Mouse (Mus musculus) megakaryocyte, embryonic 14.5 days (primary cell): ENCODE data around the gene Agap1. TPM values are rescaled to one million over a fixed set of nuclear protein-coding genes. Genes with fewer than 3 reads are reported as not detected.
A peak's percentile ranks its signal among the peaks of the same experiment; 100 is the strongest.

ENCODE experiments used
- H3K27me3 ChIP-seq: replicated peaks from 2 replicates; pipeline ENCODE3; 2012; ENCODE audit warnings: inconsistent platforms
- H3K36me3 ChIP-seq: replicated peaks from 2 replicates; pipeline ENCODE3; 2012; ENCODE audit warnings: low read length, inconsistent platforms, mixed read lengths
- H3K4me1 ChIP-seq: 2 replicates; pipeline ENCODE4 v1.6.1; 2012; ENCODE audit warnings: inconsistent platforms
- H3K4me3 ChIP-seq: replicated peaks from 2 replicates; pipeline ENCODE3; 2012; ENCODE audit warnings: moderate library complexity, mild to moderate bottlenecking, inconsistent platforms
- H3K9me3 ChIP-seq: 2 replicates; pipeline ENCODE4 v1.6.1; 2012; ENCODE audit warnings: inconsistent platforms
- FLI1 ChIP-seq: IDR thresholded peaks from 2 replicates; pipeline ENCODE4 v1.6.1; 2012; ENCODE audit warnings: low read length, inconsistent platforms, mixed read lengths
- GATA1 ChIP-seq: IDR thresholded peaks from 3 replicates; pipeline ENCODE4 v1.6.1; 2012; ENCODE audit warnings: mixed read lengths, low read length, inconsistent platforms, borderline replicate concordance
- polyA plus RNA-seq: library from polyadenylated mRNA; stranded (reverse); fragments of >175 nt; gene quantifications from 2 replicates; pipeline ENCODE4 v1.2.3, GENCODE M21; 2012; ENCODE audit warnings: low replicate concordance; ENCODE audit not compliant: insufficient read depth

The Agap1 gene
- polyA plus RNA-seq, 1 experiment: 3.4 TPM

DNA sequence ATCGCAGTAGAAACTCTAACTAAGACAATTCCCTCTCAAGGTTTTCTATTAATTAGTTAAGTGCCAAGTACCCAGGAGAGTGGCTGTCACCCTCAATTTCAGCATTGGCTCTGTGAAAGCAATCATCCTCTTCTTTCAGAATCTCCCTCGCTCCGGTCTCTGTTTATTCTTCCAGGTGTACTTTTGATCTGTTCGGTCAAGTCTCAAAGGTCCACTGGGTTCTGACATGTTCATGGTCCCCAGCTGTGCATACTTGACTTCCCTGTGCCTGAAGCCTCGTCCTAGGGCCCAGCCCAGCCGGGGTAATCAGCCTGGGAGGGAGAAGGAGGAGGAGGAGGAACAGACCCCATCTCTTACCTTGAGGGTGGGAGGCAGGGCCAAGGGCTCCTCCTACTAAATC is 464.6 kb downstream of the Agap1 start:
- H3K27me3 ChIP-seq: peaks cover 14% of the 10 kb centered on the region
- peaks cover 73% of the 10 kb centered on the region for H3K4me1 ChIP-seq
- H3K4me3 ChIP-seq: no peak overlapping the region
- H3K9me3 ChIP-seq: peaks cover 8% of the 10 kb centered on the region
- TF ChIP-seq FLI1: no peak
- TF ChIP-seq GATA1: no peak
- H3K36me3 ChIP-seq: peaks cover 29% of the 10 kb centered on the region

DNA sequence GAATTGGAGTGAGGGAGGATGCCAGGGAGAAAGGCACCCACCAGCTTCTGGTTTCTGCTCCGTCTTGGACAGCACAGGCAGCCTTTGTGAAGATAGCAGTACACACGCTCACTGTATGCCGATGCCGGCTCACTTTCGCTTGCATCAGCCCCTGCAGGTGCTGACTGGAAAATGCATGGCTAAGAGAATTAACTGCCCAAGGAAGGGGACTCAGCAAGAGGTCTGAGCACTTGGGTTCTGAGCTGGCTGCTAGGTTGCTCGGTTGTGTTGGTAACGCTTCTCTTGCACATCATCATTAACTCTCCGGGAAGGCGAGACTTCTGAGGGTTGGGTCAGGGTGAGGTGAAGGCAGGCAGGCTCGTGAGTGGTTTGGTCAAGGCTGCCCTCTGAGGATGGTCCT is 467.2 kb downstream of the Agap1 start:
- Histone ChIP-seq H3K4me1 (peaks cover 99% of the 10 kb centered on the region), H3K4me3 (peak overlapping the region; percentile 89), H3K27me3 (peaks cover 14% of the 10 kb centered on the region), H3K9me3 (peaks cover 8% of the 10 kb centered on the region), H3K36me3 (peaks cover 53% of the 10 kb centered on the region)
- no peak for TF ChIP-seq GATA1
- TF ChIP-seq FLI1: no peak

DNA sequence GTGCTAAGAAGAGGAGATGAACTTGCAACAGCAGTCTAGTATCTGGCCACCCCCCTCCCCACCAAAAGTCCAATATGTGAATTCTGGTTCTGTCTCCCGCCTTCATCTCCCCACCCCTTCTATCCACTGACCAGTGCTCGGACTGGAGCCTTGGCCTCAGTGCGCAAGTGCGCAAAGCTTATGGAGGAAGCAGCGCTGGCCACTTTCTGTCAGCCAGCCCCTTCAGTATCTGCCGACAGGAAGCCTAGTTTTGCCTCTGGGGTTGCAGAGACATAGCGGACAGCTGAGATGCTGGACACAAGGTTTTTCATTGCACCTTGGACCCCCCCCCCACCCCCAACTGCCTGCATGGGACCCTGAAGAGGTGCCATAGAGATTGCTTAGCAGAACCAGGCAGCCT is 467.7 kb downstream of the Agap1 start:
- peaks cover 8% of the 10 kb centered on the region for H3K9me3 ChIP-seq
- peak overlapping the region; percentile 89 for H3K4me3 ChIP-seq
- peaks cover 99% of the 10 kb centered on the region for H3K4me1 ChIP-seq
- TF ChIP-seq FLI1 (no peak), GATA1 (no peak)
- H3K36me3 ChIP-seq: peaks cover 58% of the 10 kb centered on the region
- peaks cover 14% of the 10 kb centered on the region for H3K27me3 ChIP-seq

DNA sequence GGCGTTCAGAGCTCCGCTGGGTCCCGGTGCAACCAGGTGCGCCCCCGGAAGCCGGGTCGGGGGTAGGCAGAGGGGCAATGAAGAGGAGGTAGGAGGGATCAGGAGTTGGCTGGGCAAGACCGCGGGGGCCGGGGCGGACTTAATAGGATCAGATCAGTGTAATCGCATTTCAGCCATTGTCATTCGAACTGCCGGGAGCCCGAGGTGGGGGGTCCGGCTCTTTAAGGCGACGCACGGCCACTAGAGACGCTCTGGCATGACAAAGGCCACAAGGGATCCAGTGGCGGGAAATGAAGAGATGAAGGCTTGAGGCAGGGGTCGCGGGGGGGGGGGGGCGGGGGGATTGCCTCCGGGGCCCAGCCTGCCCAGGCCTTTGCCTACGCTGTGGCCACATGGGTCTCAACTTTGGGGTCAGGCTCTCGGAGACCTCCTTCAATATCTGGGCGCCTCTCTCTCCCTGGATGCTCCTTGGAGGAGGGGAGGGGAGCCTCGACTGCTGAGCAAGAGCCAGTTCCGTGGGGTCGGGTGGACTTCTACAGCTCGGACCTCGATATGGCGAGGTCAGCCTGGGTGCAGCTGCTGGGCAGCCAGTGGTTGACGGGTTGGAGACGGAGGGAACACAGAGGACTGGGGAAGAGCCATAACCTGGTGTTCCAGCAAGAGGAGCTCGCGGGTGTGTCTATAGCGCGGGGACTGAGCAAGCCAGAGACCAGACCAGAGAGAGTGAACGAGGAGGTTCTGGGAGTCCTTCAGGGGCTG is 468.5 kb downstream of the Agap1 start:
- peaks cover 8% of the 10 kb centered on the region for H3K9me3 ChIP-seq
- peak overlapping the region; percentile 89 for H3K4me3 ChIP-seq
- peaks cover 10% of the 10 kb centered on the region for H3K27me3 ChIP-seq
- TF ChIP-seq FLI1 (no peak), GATA1 (no peak)
- H3K36me3 ChIP-seq: peaks cover 63% of the 10 kb centered on the region
- peaks cover 99% of the 10 kb centered on the region for H3K4me1 ChIP-seq

DNA sequence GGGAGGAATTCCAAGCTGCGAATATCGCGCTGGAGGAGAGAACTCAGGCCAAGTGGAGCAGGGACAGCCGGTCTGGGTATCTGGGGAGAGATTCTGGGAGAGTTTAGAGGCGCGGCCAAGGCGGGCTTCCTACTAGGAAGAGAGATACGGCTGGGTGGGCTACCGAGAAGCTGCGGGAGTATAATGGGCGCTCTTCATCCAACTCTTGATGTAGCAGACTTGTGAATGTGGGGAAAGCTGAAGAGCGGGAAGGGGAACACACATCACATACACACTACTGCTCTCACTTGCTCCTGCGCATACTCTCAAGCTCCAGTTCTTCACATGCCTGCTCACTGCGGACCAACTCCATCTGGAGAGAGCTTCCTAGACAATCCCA is 469.0 kb downstream of the Agap1 start:
- TF ChIP-seq FLI1: no peak
- Histone ChIP-seq H3K27me3 (peaks cover 10% of the 10 kb centered on the region), H3K9me3 (peaks cover 7% of the 10 kb centered on the region), H3K4me1 (peaks cover 99% of the 10 kb centered on the region), H3K36me3 (peaks cover 64% of the 10 kb centered on the region), H3K4me3 (peak overlapping the region; percentile 89)

DNA sequence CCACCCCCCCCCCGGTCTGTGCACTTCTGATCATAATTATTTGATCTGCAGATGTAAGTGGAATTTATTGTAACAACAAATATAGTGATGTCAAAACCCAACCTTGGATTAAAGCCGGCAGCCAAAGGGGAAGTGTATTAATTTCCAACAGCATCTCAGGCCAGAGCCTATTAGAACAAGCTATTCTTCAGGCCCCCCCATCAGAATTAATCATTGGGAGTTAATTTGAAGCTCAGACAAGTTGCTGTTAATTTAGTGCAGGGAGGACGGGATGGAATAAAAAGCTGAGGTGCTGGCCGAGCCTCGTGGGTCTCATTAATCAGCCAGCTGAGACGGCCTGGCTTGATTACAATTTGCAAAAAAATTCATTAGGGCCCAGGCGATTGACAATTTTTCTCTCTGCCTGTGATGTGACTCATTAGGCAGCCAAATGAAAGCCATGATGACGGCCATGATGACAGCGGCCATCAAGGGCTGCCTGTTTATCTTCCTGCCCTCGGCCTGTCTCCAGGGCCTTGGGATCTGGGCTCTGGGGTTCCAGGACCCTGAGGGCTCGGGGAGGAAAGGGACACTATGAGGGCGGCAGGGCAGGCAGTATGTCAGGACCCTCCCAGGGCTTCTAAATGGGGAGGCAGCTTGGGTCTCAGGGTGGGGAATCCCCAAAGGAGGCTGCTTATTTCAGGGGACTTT is 471.0 kb downstream of the Agap1 start:
- peaks cover 50% of the 10 kb centered on the region for H3K36me3 ChIP-seq
- H3K27me3 ChIP-seq: peaks cover 3% of the 10 kb centered on the region
- H3K4me3 ChIP-seq: no peak overlapping the region
- peaks cover 88% of the 10 kb centered on the region for H3K4me1 ChIP-seq
- no peaks in the 10 kb centered on the region for H3K9me3 ChIP-seq
- TF ChIP-seq GATA1 (no peak), FLI1 (no peak)

DNA sequence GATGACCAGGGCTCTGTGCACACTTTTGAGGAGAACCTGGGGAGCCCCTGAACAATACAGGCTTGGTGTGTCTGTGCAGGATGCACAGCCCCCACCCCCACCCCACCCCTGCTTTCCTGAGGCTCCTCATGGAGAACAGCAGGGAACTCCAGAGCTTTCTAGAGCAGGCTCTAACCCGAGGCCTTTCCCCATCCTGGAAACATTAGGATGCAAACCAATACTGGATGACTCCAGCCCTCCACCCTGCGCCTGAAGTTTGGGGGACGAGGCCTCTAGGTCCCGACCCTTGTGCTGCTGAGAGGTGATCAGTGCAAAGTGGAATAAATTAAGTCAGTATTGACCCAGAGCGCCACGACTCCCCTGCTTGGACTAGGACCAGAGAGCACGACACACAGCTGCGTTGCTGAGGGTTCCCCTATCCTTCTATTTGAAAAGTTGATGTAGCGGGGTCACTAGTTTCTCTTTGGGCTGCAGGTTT is 472.0 kb downstream of the Agap1 start:
- H3K36me3 ChIP-seq: peaks cover 58% of the 10 kb centered on the region
- peaks cover 84% of the 10 kb centered on the region for H3K4me1 ChIP-seq
- no peaks in the 10 kb centered on the region for H3K9me3 ChIP-seq
- H3K4me3 ChIP-seq: peak overlapping the region; percentile 97
- TF ChIP-seq FLI1 (no peak), GATA1 (no peak)
- H3K27me3 ChIP-seq: peaks cover 3% of the 10 kb centered on the region

DNA sequence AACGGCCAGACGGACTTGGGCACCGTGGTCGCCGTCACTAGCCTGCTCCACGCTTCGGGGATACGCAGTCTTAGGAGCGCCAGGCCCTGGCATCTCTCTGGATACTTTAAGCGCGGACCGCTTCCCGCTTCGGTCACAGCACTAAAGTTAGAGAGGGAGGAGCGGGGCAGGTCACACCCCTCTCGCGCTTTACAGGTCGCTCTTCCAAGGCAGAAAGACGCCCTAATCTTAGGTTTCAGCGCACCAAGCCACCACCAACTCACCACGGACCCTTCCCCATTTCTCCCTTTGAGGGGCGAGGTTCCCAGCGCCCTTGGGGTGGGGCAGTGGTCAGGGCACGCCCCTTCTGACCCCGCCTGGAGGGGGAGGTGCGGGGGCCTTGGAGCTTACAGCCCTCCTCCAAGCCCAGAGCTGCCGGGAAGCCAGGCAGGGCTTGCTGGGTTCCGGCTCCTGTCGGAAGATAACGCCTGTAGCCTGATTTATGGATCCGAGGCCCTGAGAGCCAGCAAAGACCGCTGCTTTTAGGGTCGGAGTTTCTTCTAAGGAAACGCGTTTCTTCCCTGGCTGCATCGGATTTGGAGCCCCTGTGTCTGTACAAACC is 472.6 kb downstream of the Agap1 start:
- Histone ChIP-seq H3K4me1 (peaks cover 84% of the 10 kb centered on the region), H3K36me3 (peaks cover 63% of the 10 kb centered on the region), H3K27me3 (peaks cover 3% of the 10 kb centered on the region), H3K4me3 (peak overlapping the region; percentile 97), H3K9me3 (no peaks in the 10 kb centered on the region)
- TF ChIP-seq FLI1 (no peak), GATA1 (no peak)

DNA sequence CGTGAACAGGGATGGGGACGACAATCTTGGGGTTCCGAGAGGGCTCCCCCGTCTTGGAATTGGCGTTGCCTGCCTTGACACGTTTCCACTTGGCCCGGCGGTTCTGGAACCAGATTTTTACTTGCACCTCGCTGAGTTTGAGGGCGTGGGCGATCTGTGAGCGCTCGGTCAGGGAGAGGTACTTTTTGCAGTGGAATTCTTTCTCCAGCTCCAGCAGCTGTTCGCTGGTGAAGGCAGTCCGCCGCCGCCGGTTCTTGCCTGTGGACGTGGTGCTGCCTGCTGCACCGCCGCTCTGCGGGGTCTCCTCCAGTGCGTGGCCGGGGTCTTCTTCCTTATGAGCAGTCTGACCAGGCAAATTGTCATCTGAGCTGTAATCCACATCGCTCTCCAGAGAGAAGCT is 474.1 kb downstream of the Agap1 start:
- H3K27me3 ChIP-seq: no peaks in the 10 kb centered on the region
- no peaks in the 10 kb centered on the region for H3K9me3 ChIP-seq
- TF ChIP-seq GATA1: no peak
- no peak for TF ChIP-seq FLI1
- H3K4me3 ChIP-seq: peak overlapping the region; percentile 97
- peaks cover 78% of the 10 kb centered on the region for H3K36me3 ChIP-seq
- peaks cover 78% of the 10 kb centered on the region for H3K4me1 ChIP-seq

DNA sequence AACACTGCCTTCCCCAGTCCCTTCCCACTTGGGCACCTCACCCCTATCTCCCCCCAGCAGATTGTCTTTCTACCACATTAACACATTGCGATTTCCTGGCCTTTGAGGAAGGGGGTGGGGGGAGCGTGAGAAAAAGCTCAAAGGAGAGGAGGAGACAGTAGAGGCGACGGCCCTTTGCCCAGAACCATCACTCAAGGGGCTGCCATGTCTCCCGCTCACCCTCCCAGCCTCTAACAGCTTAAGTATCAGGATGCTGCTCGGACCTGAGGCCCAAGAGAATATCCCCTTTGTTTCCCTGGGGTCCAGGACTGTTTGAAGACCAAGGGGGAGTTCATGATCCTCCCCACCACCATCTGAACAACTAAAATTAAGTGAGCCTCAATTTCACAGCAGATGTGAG is 474.6 kb downstream of the Agap1 start:
- Histone ChIP-seq H3K9me3 (no peaks in the 10 kb centered on the region), H3K4me3 (peak overlapping the region; percentile 97), H3K4me1 (peaks cover 73% of the 10 kb centered on the region), H3K36me3 (peaks cover 80% of the 10 kb centered on the region), H3K27me3 (no peaks in the 10 kb centered on the region)
- TF ChIP-seq GATA1 (0 out of 3 replicates have a peak, but pooled peaks have one; percentile 50), FLI1 (no peak)
